Mouse (Mus musculus) CH12.LX (cell line): ENCODE results near the gene Olfr881. TPM values are rescaled to one million over a fixed set of nuclear protein-coding genes. Genes with fewer than 3 reads are reported as not detected.
A peak's percentile ranks its signal among the peaks of the same experiment; 100 is the strongest.

Experiments
- DNase-seq: peaks from one replicate; pipeline ENCODE4 v3.0.0-alpha.2; 2013; ENCODE audit errors: extremely low read depth
- H3K27ac ChIP-seq: 2 replicates; pipeline ENCODE4 v1.5.1; 2012; ENCODE audit warnings: low read depth, mild to moderate bottlenecking, control low read depth, moderate library complexity; ENCODE audit not compliant: insufficient read depth
- H3K27me3 ChIP-seq: replicated peaks from 2 replicates; pipeline ENCODE3; 2012; ENCODE audit warnings: inconsistent platforms
- H3K36me3 ChIP-seq, 2 experiments: replicated peaks in 1 of 2; 2 replicates each; pipeline versions ENCODE3 to v1.6.1; 2012; ENCODE audit warnings: inconsistent platforms in 1 of 2, low read length in 1 of 2, mild to moderate bottlenecking in 1 of 2, mixed read lengths in 1 of 2, moderate library complexity in 1 of 2; ENCODE audit not compliant: control insufficient read depth in 1 of 2, insufficient read depth in 1 of 2
- H3K4me1 ChIP-seq, 2 experiments: 2 replicates each; pipeline ENCODE4 v1.6.1; 2012; ENCODE audit warnings: inconsistent platforms in 1 of 2, moderate library complexity in 1 of 2; ENCODE audit not compliant: insufficient read depth in 2 of 2, control insufficient read depth in 1 of 2
- H3K4me2 ChIP-seq: 2 replicates; pipeline ENCODE4 v1.6.1; 2012; ENCODE audit warnings: low read depth, mild to moderate bottlenecking, control low read depth; ENCODE audit not compliant: poor library complexity, insufficient read depth, severe bottlenecking
- H3K4me3 ChIP-seq, 3 experiments: fragments of 150-350 bp in 1 of 3; sonication (generic) in 1 of 3; replicated peaks in 1 of 3; 2 replicates each; pipeline versions ENCODE3 to v1.5.1; 2011 to 2012; ENCODE audit warnings: low read depth in 2 of 3, low read length in 2 of 3, mild to moderate bottlenecking in 2 of 3, moderate library complexity in 2 of 3, control low read depth in 1 of 3, improper control_type of control experiment in 1 of 3, inconsistent platforms in 1 of 3, mixed read lengths in 1 of 3; ENCODE audit not compliant: poor library complexity in 1 of 3
- H3K79me2 ChIP-seq: replicated peaks from 2 replicates; pipeline ENCODE4 v1.6.1; 2012; ENCODE audit warnings: mild to moderate bottlenecking, moderate library complexity; ENCODE audit not compliant: control insufficient read depth, poor library complexity, insufficient read depth, severe bottlenecking; ENCODE audit errors: extremely low read depth
- H3K9ac ChIP-seq: 2 replicates; pipeline ENCODE4 v1.6.1; 2012; ENCODE audit warnings: low read depth, mild to moderate bottlenecking, control low read depth, moderate library complexity; ENCODE audit not compliant: insufficient read depth
- H3K9me3 ChIP-seq: replicated peaks from 2 replicates; pipeline ENCODE3; 2012; ENCODE audit warnings: low read length, inconsistent platforms, mixed read lengths
- BHLHE40 ChIP-seq: IDR thresholded peaks from 2 replicates; pipeline ENCODE4 v1.6.1; 2011; ENCODE audit warnings: mild to moderate bottlenecking, low read depth, low read length, improper control_type of control experiment
- CHD1 ChIP-seq: IDR thresholded peaks from 2 replicates; pipeline ENCODE4 v1.6.1; 2012; ENCODE audit warnings: low read depth, low read length, improper control_type of control experiment, inconsistent platforms
- CTCF ChIP-seq, 2 experiments: IDR thresholded peaks in 1 of 2; conservative IDR thresholded peaks in 1 of 2; 2 replicates each; pipeline ENCODE4 v1.5.1; 2011 to 2012; ENCODE audit warnings: low read depth in 2 of 2, low read length in 2 of 2, improper control_type of control experiment in 1 of 2, inconsistent platforms in 1 of 2, mild to moderate bottlenecking in 1 of 2, moderate library complexity in 1 of 2
- ELF1 ChIP-seq: IDR thresholded peaks from 2 replicates; pipeline ENCODE4 v1.6.1; 2014; ENCODE audit warnings: low read depth, mild to moderate bottlenecking, inconsistent platforms, low read length, improper control_type of control experiment
- EP300 ChIP-seq: IDR thresholded peaks from 2 replicates; pipeline ENCODE4 v1.6.1; 2011; ENCODE audit warnings: low read length, improper control_type of control experiment
- GABPA ChIP-seq: IDR thresholded peaks from 2 replicates; pipeline ENCODE4 v1.6.1; 2012; ENCODE audit warnings: low read depth, low read length, improper control_type of control experiment, inconsistent platforms; ENCODE audit not compliant: insufficient replicate concordance
- HCFC1 ChIP-seq: IDR thresholded peaks from 2 replicates; pipeline ENCODE4 v1.6.1; 2012; ENCODE audit warnings: low read depth, mild to moderate bottlenecking, inconsistent platforms, low read length, improper control_type of control experiment
- KAT2A ChIP-seq: IDR thresholded peaks from 2 replicates; pipeline ENCODE4 v1.6.1; 2012; ENCODE audit warnings: low read length, improper control_type of control experiment, inconsistent platforms; ENCODE audit not compliant: insufficient replicate concordance
- MAX ChIP-seq: IDR thresholded peaks from 2 replicates; pipeline ENCODE4 v1.6.1; 2011; ENCODE audit warnings: low read length, improper control_type of control experiment
- MEF2A ChIP-seq: IDR thresholded peaks from 2 replicates; pipeline ENCODE4 v1.6.1; 2014; ENCODE audit warnings: low read depth, mild to moderate bottlenecking, inconsistent platforms, low read length, improper control_type of control experiment, borderline replicate concordance
- MXI1 ChIP-seq: IDR thresholded peaks from 2 replicates; pipeline ENCODE4 v1.6.1; 2011; ENCODE audit warnings: mild to moderate bottlenecking, low read depth, low read length, improper control_type of control experiment
- NELFE ChIP-seq: IDR thresholded peaks from 2 replicates; pipeline ENCODE4 v1.6.1; 2011; ENCODE audit warnings: low read depth, low read length, improper control_type of control experiment
- PAX5 ChIP-seq: IDR thresholded peaks from 2 replicates; pipeline ENCODE4 v1.6.1; 2012; ENCODE audit warnings: low read length, inconsistent platforms, mixed read lengths
- POLR2A ChIP-seq: IDR thresholded peaks from 2 replicates; pipeline ENCODE4 v1.6.1; 2011; ENCODE audit warnings: low read depth, mild to moderate bottlenecking, improper control_type of control experiment, low read length
- RAD21 ChIP-seq: IDR thresholded peaks from 2 replicates; pipeline ENCODE4 v1.6.1; 2011; ENCODE audit warnings: low read depth, mild to moderate bottlenecking, low read length, improper control_type of control experiment, moderate library complexity
- RCOR1 ChIP-seq: conservative IDR thresholded peaks from 2 replicates; pipeline ENCODE4 v1.6.1; 2012; ENCODE audit warnings: low read depth, mild to moderate bottlenecking, inconsistent platforms, low read length, improper control_type of control experiment
- SMC3 ChIP-seq: IDR thresholded peaks from 2 replicates; pipeline ENCODE4 v1.6.1; 2011; ENCODE audit warnings: low read depth, low read length, improper control_type of control experiment
- TBP ChIP-seq: conservative IDR thresholded peaks from 2 replicates; pipeline ENCODE4 v1.6.1; 2011; ENCODE audit warnings: low read depth, low read length, improper control_type of control experiment
- UBTF ChIP-seq: IDR thresholded peaks from 2 replicates; pipeline ENCODE4 v1.6.1; 2012; ENCODE audit warnings: low read depth, mild to moderate bottlenecking, inconsistent platforms, low read length, improper control_type of control experiment, moderate library complexity
- USF2 ChIP-seq: conservative IDR thresholded peaks from 2 replicates; pipeline ENCODE4 v1.6.1; 2011; ENCODE audit warnings: low read depth, low read length, improper control_type of control experiment
- ZKSCAN1 ChIP-seq: IDR thresholded peaks from 2 replicates; pipeline ENCODE4 v1.6.1; 2012; ENCODE audit warnings: low read depth, inconsistent platforms, low read length, improper control_type of control experiment, borderline replicate concordance
- ZMIZ1 ChIP-seq: IDR thresholded peaks from 2 replicates; pipeline ENCODE4 v1.6.1; 2012; ENCODE audit warnings: low read depth, mild to moderate bottlenecking, inconsistent platforms, low read length, improper control_type of control experiment
- dilution Hi-C: fragments of 300-500 bp; cut with MboI; formaldehyde crosslinking; loops from 2 replicates; pipeline ENCODE4 v1.14.3; 2020; ENCODE audit warnings: low sequenced_read_pairs; ENCODE audit not compliant: extremely low pct_unique_long_range_greater_than_20kb, extremely low pct_ligation_motif_present
- in situ Hi-C: fragments of 300-500 bp; cut with MboI; formaldehyde crosslinking; loops from 3 replicates; pipeline ENCODE4 v1.14.3; 2019; ENCODE audit warnings: low sequenced_read_pairs, low pct_ligation_motif_present, low pct_unique_long_range_greater_than_20kb, mixed read lengths
- polyA plus RNA-seq: library from polyadenylated mRNA; unstranded; fragments of >175 nt; gene quantifications from 2 replicates; pipeline ENCODE4 v1.2.1, GENCODE M21; 2012; ENCODE audit warnings: low read depth; ENCODE audit not compliant: insufficient read length
- total RNA-seq, 2 experiments: library from RNA; depleted of rRNA; stranded (reverse); fragments of 300-350 nt in 1 of 2; fragments of >200 nt in 1 of 2; gene quantifications; 2 replicates each; pipeline ENCODE4 v1.2.3; 2012 to 2014

Olfr881 gene
- total RNA-seq (2012; rRNA removed) (not detected in 2 replicates), total RNA-seq (2014; rRNA removed) (not detected in 2 replicates), polyA plus RNA-seq (not detected in 2 replicates)

DNA sequence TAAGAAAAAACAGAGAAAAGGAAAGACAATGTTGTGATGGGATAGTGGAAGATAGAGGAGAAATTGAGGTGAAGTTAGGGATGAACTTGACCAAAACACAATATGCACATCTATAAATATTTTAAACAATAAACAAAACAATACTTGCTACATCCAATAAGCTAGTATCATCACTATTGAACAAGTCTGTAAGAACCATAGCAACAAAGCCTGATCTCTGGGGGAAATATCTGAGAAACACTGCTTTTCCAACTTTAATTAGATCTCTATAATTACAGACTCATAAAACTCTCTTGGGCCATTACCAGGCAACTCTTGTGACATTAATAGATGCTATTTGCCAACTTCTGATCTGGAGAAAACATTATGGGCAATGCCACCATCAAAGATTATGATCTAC lies at the start of gene Olfr881:
Olfr881 (plus strand) TSS at position 301 of the 400 bp plus-strand sequence.
- Histone ChIP-seq H3K9me3 (no peaks in the 10 kb centered on the region), H3K79me2 (no peaks in the 10 kb centered on the region), H3K27me3 (no peaks in the 10 kb centered on the region), H3K4me3 (no peak within 1 kb of the TSS), H3K9ac (no peak within 1 kb of the TSS), H3K4me1 (no peaks in the 10 kb centered on the region), H3K27ac (no peak within 1 kb of the TSS), H3K4me2 (no peak within 1 kb of the TSS), H3K36me3 (no peaks in the 10 kb centered on the region)
- DNase-seq = no peak
- in situ Hi-C loops = no loop called here
- dilution Hi-C loops = no loop called here
- no peak for TF ChIP-seq NELFE
- TF ChIP-seq MAX = no peak
- no peak for TF ChIP-seq TBP
- no peak for TF ChIP-seq MEF2A
- TF ChIP-seq HCFC1 = no peak

DNA sequence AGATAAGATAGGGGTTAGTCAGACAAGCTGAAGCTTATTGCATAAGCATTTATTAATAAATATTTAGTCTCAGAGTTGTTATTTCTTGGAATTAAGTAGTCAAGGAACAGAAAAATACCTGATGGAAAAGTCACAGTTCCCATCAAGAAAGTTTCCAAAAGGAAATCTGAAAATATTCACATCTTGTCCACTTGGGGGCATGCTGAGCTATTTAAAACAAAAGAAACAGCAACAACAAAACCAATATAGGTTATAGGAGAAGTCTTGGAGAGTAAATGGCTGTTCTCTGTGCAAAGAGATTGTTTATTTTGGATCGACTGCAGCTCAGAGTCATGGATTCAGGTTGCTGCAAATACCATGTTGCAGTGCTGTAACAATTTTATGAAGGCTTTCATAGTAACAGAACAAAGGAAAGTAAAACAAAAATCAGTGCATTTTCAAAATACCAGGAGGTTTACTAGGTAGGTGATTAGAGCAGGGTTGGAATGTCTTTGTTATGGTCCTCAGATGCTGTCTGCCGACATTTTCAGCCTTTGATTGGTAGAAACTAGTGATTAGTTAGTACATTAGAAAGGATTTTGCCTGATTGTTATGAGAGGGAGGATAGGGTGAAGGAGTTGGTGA lies 7.1 kb downstream of the Olfr881 start:
- in situ Hi-C loops (no loop called here), dilution Hi-C loops (no loop called here)
- peak; percentile 22 for DNase-seq
- no peak overlapping the region for H3K27ac ChIP-seq
- no peaks in the 10 kb centered on the region for H3K36me3 ChIP-seq
- no peaks in the 10 kb centered on the region for H3K27me3 ChIP-seq
- H3K79me2 ChIP-seq = no peaks in the 10 kb centered on the region
- H3K9me3 ChIP-seq = no peaks in the 10 kb centered on the region
- no peak overlapping the region for H3K9ac ChIP-seq
- TF ChIP-seq ZKSCAN1 (no peak), POLR2A (no peak), HCFC1 (no peak), SMC3 (peak; percentile 32), KAT2A (no peak), UBTF (no peak), RAD21 (peak; percentile 64), ZMIZ1 (no peak), CTCF (conservative IDR thresholded peaks at IDR 0.05 in 1 of 2, IDR thresholded peaks at IDR 0.05 in 1 of 2; ENCODE audit: low read depth in 2 of 2, low read length in 2 of 2) (peak; percentile 28 to 51; a peak in 3 of 4 replicates), MXI1 (no peak)
- TF ChIP-seq, all 38 proteins: peak for 3
- no peak overlapping the region for H3K4me2 ChIP-seq
- H3K4me1 ChIP-seq = no peaks in the 10 kb centered on the region
- H3K4me3 ChIP-seq = no peak overlapping the region

DNA sequence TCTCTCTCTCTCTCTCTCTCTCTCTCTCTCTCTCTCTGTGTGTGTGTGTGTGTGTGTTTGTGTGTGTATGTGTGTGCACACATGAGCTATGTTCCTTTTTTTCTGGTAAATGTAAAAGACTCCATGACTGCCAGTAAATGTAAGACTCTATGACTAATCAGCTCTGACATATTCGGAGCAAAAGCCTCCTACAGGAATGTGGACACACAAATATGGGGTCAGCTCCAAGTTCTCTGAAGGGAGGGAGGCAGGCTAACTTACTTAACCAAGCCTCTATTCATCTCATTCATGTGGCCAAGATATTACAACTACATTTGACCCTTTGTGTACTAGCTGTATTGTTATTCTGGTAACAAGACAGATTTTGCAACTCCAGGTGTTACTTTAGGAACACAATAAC lies 8.4 kb downstream of the Olfr881 start:
- H3K4me2 ChIP-seq = no peak overlapping the region
- in situ Hi-C loops (no loop called here), dilution Hi-C loops (no loop called here)
- H3K27me3 ChIP-seq = no peaks in the 10 kb centered on the region
- H3K36me3 ChIP-seq = no peaks in the 10 kb centered on the region
- no peaks in the 10 kb centered on the region for H3K4me1 ChIP-seq
- no peaks in the 10 kb centered on the region for H3K79me2 ChIP-seq
- H3K9ac ChIP-seq = no peak overlapping the region
- H3K9me3 ChIP-seq = no peaks in the 10 kb centered on the region
- TF ChIP-seq TBP (no peak), CHD1 (no peak), NELFE (no peak), ZKSCAN1 (no peak), ELF1 (no peak), SMC3 (no peak), EP300 (no peak), PAX5 (no peak), RCOR1 (no peak), CTCF (conservative IDR thresholded peaks at IDR 0.05 in 1 of 2, IDR thresholded peaks at IDR 0.05 in 1 of 2; ENCODE audit: low read depth in 2 of 2, low read length in 2 of 2) (no peak), USF2 (no peak), GABPA (no peak), BHLHE40 (no peak), POLR2A (no peak)
- TF ChIP-seq, all 38 proteins: peak for 0
- DNase-seq = no peak
- no peak overlapping the region for H3K27ac ChIP-seq
- no peak overlapping the region for H3K4me3 ChIP-seq
